Mouse (Mus musculus) midbrain, embryonic 13.5 days (tissue): ENCODE measurements around the gene Lax1. TPM values are rescaled to one million over a fixed set of nuclear protein-coding genes. Genes with fewer than 3 reads are reported as not detected.
"Not testable (repeated sequence)": the region's sequence is repeated elsewhere in the genome, so short reads cannot be mapped to it uniquely, and the experiment has no call there.

Experiments
- ATAC-seq: fragments of 200-750 bp; cut with Nextera tagmentation; 2 replicates; pipeline ENCODE4 v1.8.0; 2017; ENCODE audit warnings: mild to moderate bottlenecking, moderate TSS enrichment, moderate library complexity
- H3K27ac ChIP-seq: fragments of 300-500 bp; sonication (generic); 2 replicates; pipeline ENCODE4 v1.5.1; 2015; ENCODE audit warnings: inconsistent platforms, mild to moderate bottlenecking, moderate library complexity
- H3K27me3 ChIP-seq: fragments of 300-500 bp; sonication (generic); 2 replicates; pipeline ENCODE4 v1.6.1; 2015; ENCODE audit warnings: mild to moderate bottlenecking, inconsistent platforms
- H3K36me3 ChIP-seq: fragments of 300-500 bp; sonication (generic); 2 replicates; pipeline ENCODE4 v1.6.1; 2015; ENCODE audit warnings: mild to moderate bottlenecking, inconsistent platforms
- H3K4me1 ChIP-seq: fragments of 300-500 bp; sonication (generic); replicated peaks from 2 replicates; pipeline ENCODE4 v1.6.1; 2015; ENCODE audit warnings: inconsistent platforms
- H3K4me2 ChIP-seq: fragments of 300-500 bp; sonication (generic); replicated peaks from 2 replicates; pipeline ENCODE4 v1.6.1; 2015; ENCODE audit warnings: moderate library complexity, mild to moderate bottlenecking, inconsistent platforms
- H3K4me3 ChIP-seq: fragments of 300-500 bp; sonication (generic); replicated peaks from 2 replicates; pipeline ENCODE4 v1.5.1; 2015; ENCODE audit warnings: mild to moderate bottlenecking, inconsistent platforms
- H3K9ac ChIP-seq: fragments of 300-500 bp; sonication (generic); replicated peaks from 2 replicates; pipeline ENCODE4 v1.6.1; 2015; ENCODE audit warnings: mild to moderate bottlenecking, inconsistent platforms
- H3K9me3 ChIP-seq: fragments of 300-500 bp; sonication (generic); 2 replicates; pipeline ENCODE4 v1.6.1; 2016; ENCODE audit warnings: mild to moderate bottlenecking, inconsistent platforms
- WGBS: fragments of 180-500 bp; shearing (Covaris S2); methylation state at CpG from one replicate; pipeline ENCODE4 v1.1.7; 2015; 5-methylcytosine and 5-hydroxymethylcytosine counted together
- polyA plus RNA-seq: library from polyadenylated mRNA; unstranded; fragments of >200 nt; fragmentation: Nextera tagmentation; extraction: Ambion mirVana; gene quantifications from 2 replicates; pipeline ENCODE4 v1.2.1, GENCODE M21; 2015

Lax1 gene
- polyA plus RNA-seq, 1 experiment from 2014 or later: 0.07 TPM

GRCm38 (mm10) chr1:133685749-133686519 lies 4.0 kb downstream of the Lax1 start:
- Histone ChIP-seq H3K9ac (no peak overlapping the region), H3K9me3 (0 out of 2 replicates have a peak, but pooled peaks cover 2% of the 10 kb centered on the region), H3K27me3 (no peaks in the 10 kb centered on the region), H3K4me2 (no peak overlapping the region), H3K27ac (no peak overlapping the region), H3K4me3 (no peak overlapping the region), H3K36me3 (no peaks in the 10 kb centered on the region), H3K4me1 (no peaks in the 10 kb centered on the region)
- ATAC-seq: no peak
- 85% methylated on average over 10 of the region's 10 CpGs for WGBS

GRCm38 (mm10) chr1:133671801-133672200 lies 18.1 kb downstream of the Lax1 start:
- H3K27ac ChIP-seq: no peak overlapping the region
- H3K36me3 ChIP-seq: no peaks in the 10 kb centered on the region
- no peaks in the 10 kb centered on the region for H3K27me3 ChIP-seq
- no peak overlapping the region for H3K4me2 ChIP-seq
- no peak overlapping the region for H3K4me3 ChIP-seq
- no peaks in the 10 kb centered on the region for H3K9me3 ChIP-seq
- WGBS: 68% methylated on average over 3 of the region's 3 CpGs
- no peak for ATAC-seq
- no peak overlapping the region for H3K9ac ChIP-seq
- no peaks in the 10 kb centered on the region for H3K4me1 ChIP-seq

- Histone ChIP-seq H3K9ac (no peak overlapping the region), H3K4me3 (no peak overlapping the region), H3K9me3 (no peaks in the 10 kb centered on the region), H3K4me2 (no peak overlapping the region), H3K4me1 (no peaks in the 10 kb centered on the region), H3K27me3 (no peaks in the 10 kb centered on the region), H3K27ac (no peak overlapping the region), H3K36me3 (no peaks in the 10 kb centered on the region)
- WGBS: 91% methylated on average over 3 of the region's 3 CpGs
- no peak for ATAC-seq
These were observed 18.6 kb downstream of the Lax1 start for GRCm38 (mm10) chr1:133671266-133671665.

GRCm38 (mm10) chr1:133670776-133671175 lies 19.1 kb downstream of the Lax1 start:
- Histone ChIP-seq H3K4me1 (no peaks in the 10 kb centered on the region), H3K9me3 (no peaks in the 10 kb centered on the region), H3K27ac (no peak overlapping the region), H3K36me3 (no peaks in the 10 kb centered on the region), H3K27me3 (no peaks in the 10 kb centered on the region), H3K4me2 (no peak overlapping the region), H3K4me3 (no peak overlapping the region), H3K9ac (no peak overlapping the region)
- 84% methylated on average over 6 of the region's 6 CpGs for WGBS
- ATAC-seq: no peak

- H3K4me1 ChIP-seq: no peaks in the 10 kb centered on the region
- no peak overlapping the region for H3K4me3 ChIP-seq
- no peak overlapping the region for H3K27ac ChIP-seq
- no peaks in the 10 kb centered on the region for H3K9me3 ChIP-seq
- no peaks in the 10 kb centered on the region for H3K27me3 ChIP-seq
- no peak overlapping the region for H3K9ac ChIP-seq
- H3K36me3 ChIP-seq: no peaks in the 10 kb centered on the region
- 85% methylated on average over 12 of the region's 12 CpGs for WGBS
- ATAC-seq: no peak
- no peak overlapping the region for H3K4me2 ChIP-seq
These were observed 19.7 kb downstream of the Lax1 start for GRCm38 (mm10) chr1:133670190-133670589.

- ATAC-seq: no peak
- Histone ChIP-seq H3K4me2 (no peak overlapping the region), H3K9me3 (no peaks in the 10 kb centered on the region), H3K27ac (no peak overlapping the region), H3K9ac (no peak overlapping the region), H3K36me3 (no peaks in the 10 kb centered on the region), H3K4me3 (no peak overlapping the region), H3K27me3 (no peaks in the 10 kb centered on the region), H3K4me1 (no peaks in the 10 kb centered on the region)
- 95% methylated on average over 3 of the region's 3 CpGs for WGBS
These were observed 21.3 kb downstream of the Lax1 start for GRCm38 (mm10) chr1:133668618-133669017.

GRCm38 (mm10) chr1:133667721-133668120 lies 22.2 kb downstream of the Lax1 start:
- Histone ChIP-seq H3K4me2 (no peak overlapping the region), H3K4me3 (no peak overlapping the region), H3K4me1 (no peaks in the 10 kb centered on the region), H3K9me3 (no peaks in the 10 kb centered on the region), H3K27ac (no peak overlapping the region), H3K27me3 (no peaks in the 10 kb centered on the region), H3K9ac (no peak overlapping the region), H3K36me3 (no peaks in the 10 kb centered on the region)
- WGBS: 20% methylated on average over 7 of the region's 7 CpGs
- no peak for ATAC-seq

GRCm38 (mm10) chr1:133665713-133666112 lies 24.2 kb downstream of the Lax1 start:
- not testable (repeated sequence) for H3K4me1 ChIP-seq, H3K4me2 ChIP-seq, H3K27ac ChIP-seq, ATAC-seq, H3K36me3 ChIP-seq, H3K9me3 ChIP-seq, H3K27me3 ChIP-seq, H3K4me3 ChIP-seq, H3K9ac ChIP-seq
- 88% methylated on average over 8 of the region's 8 CpGs for WGBS

GRCm38 (mm10) chr1:133664203-133664970 lies 25.5 kb downstream of the Lax1 start:
- H3K9ac ChIP-seq: no peak overlapping the region
- WGBS: 59% methylated on average over 11 of the region's 11 CpGs
- ATAC-seq: no peak
- no peak overlapping the region for H3K4me3 ChIP-seq
- H3K27ac ChIP-seq: no peak overlapping the region
- H3K9me3 ChIP-seq: no peaks in the 10 kb centered on the region
- H3K36me3 ChIP-seq: no peaks in the 10 kb centered on the region
- peaks cover 11% of the 10 kb centered on the region for H3K4me1 ChIP-seq
- no peak overlapping the region for H3K4me2 ChIP-seq
- H3K27me3 ChIP-seq: no peaks in the 10 kb centered on the region

GRCm38 (mm10) chr1:133663427-133663826 lies 26.5 kb downstream of the Lax1 start:
- Histone ChIP-seq H3K4me1 (peaks cover 20% of the 10 kb centered on the region), H3K4me3 (no peak overlapping the region), H3K36me3 (no peaks in the 10 kb centered on the region), H3K9ac (no peak overlapping the region), H3K9me3 (no peaks in the 10 kb centered on the region), H3K4me2 (no peak overlapping the region), H3K27me3 (no peaks in the 10 kb centered on the region), H3K27ac (no peak overlapping the region)
- no peak for ATAC-seq
- 81% methylated on average over 4 of the region's 4 CpGs for WGBS

GRCm38 (mm10) chr1:133662941-133663340 lies 27.0 kb downstream of the Lax1 start:
- H3K36me3 ChIP-seq: peaks cover 4% of the 10 kb centered on the region
- H3K4me2 ChIP-seq: no peak overlapping the region

GRCm38 (mm10) chr1:133661203-133661933 lies 28.5 kb downstream of the Lax1 start, which contains the start of gene Gm38394:
Gm38394 (minus strand) TSS chr1:133661318.
- peak; percentile 100 for ATAC-seq
- Histone ChIP-seq H3K4me3 (peak within 1 kb of the TSS; percentile 76), H3K27ac (peak within 1 kb of the TSS; percentile 90), H3K27me3 (no peaks in the 10 kb centered on the region), H3K9ac (peak within 1 kb of the TSS; percentile 81), H3K9me3 (no peaks in the 10 kb centered on the region), H3K4me2 (peak within 1 kb of the TSS; percentile 71), H3K36me3 (peaks cover 17% of the 10 kb centered on the region), H3K4me1 (peaks cover 41% of the 10 kb centered on the region)
- WGBS: 3% methylated on average over 26 of the region's 26 CpGs

More at GRCm38 (mm10) chr1:133662941-133663340, 27.0 kb downstream of the Lax1 start:
- 97% methylated on average over 7 of the region's 7 CpGs for WGBS
- Histone ChIP-seq H3K4me1 (peaks cover 25% of the 10 kb centered on the region), H3K27ac (no peak overlapping the region), H3K9me3 (no peaks in the 10 kb centered on the region), H3K4me3 (no peak overlapping the region), H3K27me3 (no peaks in the 10 kb centered on the region), H3K9ac (no peak overlapping the region)
- no peak for ATAC-seq
